Mouse (Mus musculus) gastrocnemius, postnatal 36 days (tissue): ENCODE measurements around the gene Oxld1. TPM values are rescaled to one million over a fixed set of nuclear protein-coding genes. Genes with fewer than 3 reads are reported as not detected.
A peak's percentile ranks its signal among the peaks of the same experiment; 100 is the strongest.

Experiments used
- DNase-seq, 2 experiments: peaks; one replicate each; pipeline ENCODE4 v3.0.0; 2022
- intact Hi-C: fragments of 180-260 bp; cut with DNase I; formaldehyde crosslinking; loops from one replicate; pipeline ENCODE4 v1.15.1; 2025
- long read RNA-seq, 2 experiments: library from polyadenylated mRNA; stranded (forward); transcript quantifications; one replicate each; pipeline ENCODE4 v2.0.0; 2021
- total RNA-seq, 2 experiments: library from RNA; stranded (reverse); gene quantifications; 2 replicates each; pipeline ENCODE4 v1.2.3; 2021

The Oxld1 gene
- 10 to 100 TPM; 21.4 to 25.6 TPM for total RNA-seq
- long read RNA-seq, experiment 1, transcript Oxld1-201 (2 exons, 813 nt): major isoform, 33 of 61 reads
- long read RNA-seq, experiment 1, partial matches to known transcripts: 0 of 61 reads
- long read RNA-seq, experiment 1, other reads (novel, unspliced or antisense): 27 of 61 reads
- long read RNA-seq, experiment 2, transcript Oxld1-202 (2 exons, 372 nt): minor isoform, 5 of 69 reads
- long read RNA-seq, experiment 2, transcript Oxld1-201 (2 exons, 813 nt): major isoform, 34 of 69 reads
- long read RNA-seq, experiment 2, partial matches to known transcripts: 0 of 69 reads
- long read RNA-seq, experiment 2, other reads (novel, unspliced or antisense): 30 of 69 reads

DNA sequence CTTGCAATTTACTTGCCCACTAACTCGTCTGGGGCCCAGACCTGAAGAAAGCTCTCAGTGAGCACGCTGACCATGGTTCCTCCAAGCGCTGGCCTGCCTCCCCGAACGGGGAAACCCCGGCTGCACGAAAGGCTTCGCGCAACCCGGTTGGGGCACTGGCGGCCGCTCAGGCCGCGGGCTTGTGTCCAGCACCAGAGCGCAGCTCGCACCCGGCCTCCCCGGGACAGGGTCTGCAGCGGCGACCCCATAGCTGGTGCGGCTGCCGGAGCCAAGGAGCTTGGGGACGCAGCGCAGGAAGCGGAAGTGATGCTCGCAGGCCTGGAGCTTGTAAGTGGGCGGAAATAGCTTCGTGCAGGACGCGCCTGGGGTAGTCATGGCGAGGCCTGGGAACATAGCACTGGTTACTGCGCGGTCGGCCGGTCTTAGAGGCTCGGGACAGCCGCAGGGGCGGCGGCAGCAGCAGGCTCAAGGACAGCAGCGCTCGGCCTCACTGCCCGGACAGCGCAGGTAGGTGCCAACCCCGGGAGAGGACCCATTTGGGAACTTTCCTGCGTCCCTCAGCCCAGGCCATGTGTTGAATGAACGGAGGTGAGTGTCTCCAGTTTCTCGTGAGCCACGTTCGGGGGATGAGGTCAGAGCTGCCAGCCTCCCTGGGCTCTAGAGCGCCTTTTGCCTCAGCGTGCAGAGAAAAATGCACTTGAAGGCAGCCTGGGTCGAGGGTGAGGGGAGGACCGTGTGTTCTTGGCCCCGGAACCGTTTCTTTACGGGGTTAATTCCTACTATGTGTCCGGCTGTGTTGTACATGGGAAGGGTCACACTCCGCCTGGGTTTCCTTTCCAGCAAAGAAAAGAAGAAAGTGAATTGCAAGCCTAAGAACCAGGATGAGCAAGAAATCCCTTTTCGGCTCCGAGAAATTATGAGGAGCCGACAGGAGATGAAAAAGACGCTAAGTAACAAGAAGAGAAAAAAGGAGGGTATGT, at the start of gene Oxld1, which contains the start of gene Ccdc137:
Gene Oxld1 (minus strand): TSS at position 297 of the 980 bp plus-strand sequence.
Gene Ccdc137 (plus strand): TSS at position 344 of the 980 bp plus-strand sequence.
- intact Hi-C loops: no loop called here
- DNase-seq: peak; percentile 53 to 76

DNA sequence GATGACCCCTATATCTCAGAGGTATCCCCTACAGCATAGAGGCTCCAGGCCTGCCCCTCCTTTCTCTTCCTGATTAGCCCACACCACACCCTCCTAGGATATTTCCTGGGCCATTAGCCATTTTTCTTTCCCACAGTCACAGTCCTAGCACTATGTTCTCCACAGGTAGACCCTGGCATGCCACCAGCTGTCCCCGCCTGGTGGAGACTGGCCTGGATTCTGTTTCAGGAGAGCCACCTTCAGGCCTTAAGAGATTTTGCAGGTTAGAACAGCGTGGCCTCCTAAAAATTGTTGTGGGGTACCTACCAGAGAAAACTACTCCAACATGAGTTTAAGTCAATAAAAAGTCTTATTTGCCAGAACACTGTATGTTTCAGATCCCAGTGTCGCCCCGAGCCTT, 49.0 kb upstream of the Oxld1 start:
- no peak for DNase-seq
- intact Hi-C loops: no loop called here

DNA sequence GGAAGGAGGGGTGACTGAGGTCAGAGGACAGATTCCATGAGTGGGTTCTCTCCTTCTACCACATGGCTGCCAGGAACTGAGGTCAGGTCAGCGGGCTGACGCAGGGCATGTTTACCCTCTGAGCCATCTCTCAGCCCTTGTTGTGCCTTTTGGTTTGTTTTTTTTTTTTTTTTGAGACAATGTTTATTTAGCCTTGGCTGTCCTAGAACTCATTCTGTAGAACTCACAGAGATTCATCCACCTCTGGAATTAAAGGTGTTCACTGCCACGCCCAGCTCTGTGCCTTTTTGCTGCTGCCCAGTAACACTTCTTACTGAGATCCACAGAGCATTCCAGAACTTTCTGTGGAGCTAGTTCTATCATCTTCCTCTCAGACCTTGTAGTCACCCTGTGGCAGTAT, 47.8 kb upstream of the Oxld1 start:
- intact Hi-C loops: no loop called here
- no peak for DNase-seq

DNA sequence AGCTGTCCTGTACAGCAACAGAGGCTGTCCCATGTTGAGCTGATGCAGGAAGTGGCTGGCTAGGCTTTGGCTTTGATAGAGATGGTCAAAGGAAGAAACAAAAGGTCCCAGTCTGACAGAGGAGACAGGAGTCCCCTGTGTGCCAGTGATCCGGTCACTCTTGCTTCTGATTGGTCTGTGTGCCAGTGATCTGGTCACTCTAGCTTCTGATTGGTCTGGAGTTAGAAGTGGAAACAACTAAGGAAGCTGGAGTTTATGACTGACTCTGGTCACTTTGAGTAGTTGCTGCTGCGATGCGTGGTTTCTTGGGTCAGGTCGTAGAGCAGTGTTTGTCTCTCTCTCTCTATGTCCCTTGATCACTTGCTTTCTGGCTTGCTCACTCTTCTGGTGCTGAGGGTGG, 43.8 kb upstream of the Oxld1 start:
- intact Hi-C loops: no loop called here
- DNase-seq: no peak

DNA sequence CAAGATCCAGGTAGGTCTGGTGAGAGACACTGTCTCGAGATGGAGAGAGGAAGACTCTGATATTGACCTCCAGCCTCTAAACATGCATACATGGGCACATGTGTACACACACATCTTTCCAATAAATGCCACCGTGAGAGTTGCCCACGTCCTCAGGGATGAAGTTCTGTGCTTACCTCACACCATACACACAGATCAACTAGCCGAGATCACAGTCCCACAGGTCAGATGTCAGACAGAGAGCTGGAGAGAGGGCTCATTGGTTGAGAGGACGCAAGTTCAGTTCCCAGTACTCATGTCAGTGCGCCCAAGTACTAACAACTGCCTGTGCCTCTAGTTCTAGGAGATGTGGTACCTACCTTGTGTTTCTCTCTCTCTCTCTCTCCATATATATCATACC, 43.1 kb upstream of the Oxld1 start:
- intact Hi-C loops: no loop called here
- DNase-seq: no peak

DNA sequence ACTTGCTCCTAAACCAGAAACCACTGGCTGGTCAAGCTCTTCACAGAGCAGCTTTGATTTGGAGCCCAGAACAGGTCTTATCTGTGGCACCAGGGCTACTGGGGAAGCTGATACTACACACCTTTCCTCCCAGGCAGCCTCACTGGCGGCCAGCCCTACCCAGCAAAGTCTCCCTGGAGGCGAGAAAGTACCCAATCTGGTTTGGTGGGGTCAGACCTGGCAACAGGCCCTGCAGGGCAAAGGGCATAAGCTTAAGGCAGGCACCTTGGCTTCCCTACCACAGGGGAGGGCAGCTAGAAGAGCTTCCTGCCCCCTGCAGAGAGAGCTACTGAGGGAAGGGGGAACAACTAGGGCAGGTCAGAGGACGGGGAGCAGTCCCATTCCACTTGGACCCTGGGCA, 42.5 kb upstream of the Oxld1 start:
- no peak for DNase-seq
- intact Hi-C loops: no loop called here

DNA sequence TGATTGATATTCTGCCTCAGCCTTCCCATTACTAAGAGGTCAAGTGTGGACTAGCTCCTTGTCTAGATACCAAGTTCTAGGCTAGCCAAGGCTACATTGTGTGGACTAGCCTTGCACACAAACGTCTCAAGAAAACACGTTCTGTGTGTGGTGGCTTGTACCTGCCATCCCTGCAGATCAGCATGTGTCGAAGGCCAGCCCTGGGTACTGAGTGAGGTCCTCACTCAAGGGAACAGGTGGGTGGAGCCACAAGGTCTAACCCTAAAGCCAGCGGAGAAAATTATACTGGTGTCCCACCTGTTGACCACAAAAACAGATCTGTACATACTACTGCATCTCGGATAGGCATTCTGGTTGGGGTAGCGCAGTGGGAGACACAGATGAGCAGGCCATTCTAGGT, 42.0 kb upstream of the Oxld1 start:
- DNase-seq: no peak
- intact Hi-C loops: loop anchor here (10.0 kb wide), 1 partner anchor 285 kb away; the partner anchor contains the start of genes Gps1 and Rfng

DNA sequence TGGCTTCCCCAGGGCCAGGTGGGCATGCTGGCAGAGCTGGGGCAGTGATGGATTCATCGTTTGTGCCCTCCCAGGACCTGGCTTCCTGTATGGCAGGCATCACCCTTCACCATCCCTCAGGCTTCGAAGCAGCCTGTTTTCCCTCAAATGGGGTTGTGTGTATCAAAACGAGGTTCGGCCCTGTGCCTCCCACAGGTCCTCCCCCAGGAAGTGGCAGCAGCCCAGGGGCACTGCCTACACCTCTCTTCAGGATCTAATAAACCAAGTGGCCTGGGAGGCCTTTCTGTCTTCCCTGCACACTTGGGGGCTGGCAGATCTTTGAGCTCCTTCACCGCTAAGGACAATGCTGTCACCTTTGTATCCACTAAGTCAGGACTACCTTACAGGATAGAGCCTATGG, 41.0 kb upstream of the Oxld1 start:
- intact Hi-C loops: loop anchor here (10.0 kb wide), 1 partner anchor 286 kb away; the partner anchor contains the start of genes Gps1 and Rfng
- DNase-seq: no peak

DNA sequence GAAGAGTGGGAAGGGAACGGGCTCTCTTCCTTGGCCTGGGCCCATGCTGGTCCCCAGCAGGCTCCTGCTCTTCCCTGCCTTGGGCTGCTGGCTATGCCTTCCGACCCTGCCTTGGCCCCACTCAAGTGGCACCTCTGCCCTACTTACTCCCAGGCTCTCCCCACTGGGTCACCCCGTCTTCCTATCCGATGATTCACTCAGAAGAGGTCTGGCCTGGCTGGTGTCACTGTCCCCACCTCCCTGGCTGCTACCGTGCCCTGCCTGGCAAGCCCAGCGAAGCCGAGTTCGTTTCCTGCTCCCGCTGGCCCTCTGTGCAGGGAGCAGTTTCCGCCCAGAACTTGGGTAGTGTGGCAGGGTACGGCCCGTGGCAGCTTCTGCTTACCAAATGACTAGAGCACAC, 40.4 kb upstream of the Oxld1 start:
- intact Hi-C loops: loop anchor here (10.0 kb wide), 1 partner anchor 287 kb away; the partner anchor contains the start of genes Gps1 and Rfng

DNA sequence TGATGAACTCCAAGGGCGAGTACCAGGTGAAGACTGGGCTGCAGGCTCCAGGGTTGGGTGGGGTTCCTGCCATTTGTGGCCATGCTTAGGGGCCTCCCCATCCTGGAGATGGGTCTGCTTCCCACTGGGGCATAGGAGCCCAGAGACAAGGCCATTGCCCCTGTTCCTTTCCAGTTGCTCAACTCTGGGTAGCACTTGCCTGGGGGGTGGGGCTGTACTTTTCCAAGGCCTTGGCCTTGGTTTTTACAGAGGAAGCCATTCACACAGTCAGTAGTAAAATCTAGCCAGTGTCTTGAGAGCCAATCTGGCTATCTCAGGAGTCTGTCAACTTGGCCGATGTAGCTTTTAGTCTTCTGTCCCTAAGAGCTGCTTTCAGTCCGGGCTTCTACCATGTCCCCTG, 39.6 kb upstream of the Oxld1 start:
- no peak for DNase-seq
- intact Hi-C loops: loop anchor here (10.0 kb wide), 1 partner anchor 287 kb away; the partner anchor contains the start of genes Gps1 and Rfng

More for the DNA sequence above, 40.4 kb upstream of the Oxld1 start:
- DNase-seq: no peak

DNA sequence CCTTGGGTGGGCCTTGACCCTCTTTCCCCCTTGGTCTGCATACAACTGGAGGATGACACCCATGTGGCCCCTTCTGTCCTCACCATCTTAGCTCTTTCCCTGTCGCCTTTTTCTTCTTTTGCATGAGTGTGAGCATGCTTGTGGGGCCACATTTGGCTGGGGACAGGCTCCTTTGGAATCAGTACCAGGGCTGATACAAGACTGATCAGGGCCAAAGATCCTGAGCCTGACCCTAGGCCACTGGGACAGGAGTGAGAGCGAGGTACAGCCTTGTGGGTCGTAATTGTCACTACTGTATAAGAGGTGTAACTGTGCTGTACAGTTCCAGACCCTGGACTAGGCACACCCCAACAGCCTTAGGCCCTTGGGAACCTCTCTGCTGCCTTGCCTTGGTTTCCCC, 36.0 kb upstream of the Oxld1 start:
- intact Hi-C loops: loop anchor here (5.0 to 10.0 kb wide), 2 partner anchors 118 to 291 kb away; partner anchors contain the start of genes Gps1 and Rfng
- DNase-seq: no peak

DNA sequence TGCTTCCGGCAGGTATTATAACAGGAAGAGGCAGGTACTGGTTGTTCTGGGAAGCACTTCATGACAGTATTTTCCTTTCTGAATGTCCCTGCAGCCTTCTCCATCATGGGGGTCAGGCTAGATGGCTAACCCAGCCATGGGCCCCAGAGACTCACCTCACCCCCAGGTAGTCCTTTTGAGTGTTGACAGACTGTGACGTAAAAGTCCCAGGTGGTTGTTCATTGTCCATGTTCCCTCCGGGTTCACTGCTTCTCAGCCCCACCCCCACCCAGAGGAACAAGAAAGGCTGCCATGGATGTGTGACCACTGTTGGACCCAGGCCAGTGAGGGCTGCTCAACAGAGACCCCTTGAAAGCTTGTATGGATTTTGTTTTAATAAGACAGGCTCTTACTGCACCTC, 35.5 kb upstream of the Oxld1 start:
- DNase-seq: no peak
- intact Hi-C loops: loop anchor here (5.0 to 10.0 kb wide), 2 partner anchors 119 to 291 kb away; partner anchors contain the start of genes Gps1 and Rfng

DNA sequence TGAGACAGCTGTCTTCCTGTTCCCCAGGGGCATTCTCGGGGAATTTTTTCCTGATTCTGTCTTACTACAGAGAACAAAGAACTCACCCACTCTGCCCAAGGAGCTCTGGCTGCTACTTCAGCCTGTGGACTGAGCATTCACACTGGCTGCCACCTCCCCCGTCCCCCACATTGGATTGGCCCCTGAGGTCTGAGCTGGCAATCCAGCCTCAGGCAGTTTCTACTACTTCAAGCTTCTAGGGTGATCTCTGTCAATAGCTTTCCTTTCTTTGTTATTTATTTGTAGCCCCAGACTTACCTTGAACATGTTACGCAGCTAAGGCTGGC, 35.0 kb upstream of the Oxld1 start:
- intact Hi-C loops: loop anchor here (5.0 to 10.0 kb wide), 2 partner anchors 119 to 292 kb away; partner anchors contain the start of genes Gps1 and Rfng
- DNase-seq: no peak

DNA sequence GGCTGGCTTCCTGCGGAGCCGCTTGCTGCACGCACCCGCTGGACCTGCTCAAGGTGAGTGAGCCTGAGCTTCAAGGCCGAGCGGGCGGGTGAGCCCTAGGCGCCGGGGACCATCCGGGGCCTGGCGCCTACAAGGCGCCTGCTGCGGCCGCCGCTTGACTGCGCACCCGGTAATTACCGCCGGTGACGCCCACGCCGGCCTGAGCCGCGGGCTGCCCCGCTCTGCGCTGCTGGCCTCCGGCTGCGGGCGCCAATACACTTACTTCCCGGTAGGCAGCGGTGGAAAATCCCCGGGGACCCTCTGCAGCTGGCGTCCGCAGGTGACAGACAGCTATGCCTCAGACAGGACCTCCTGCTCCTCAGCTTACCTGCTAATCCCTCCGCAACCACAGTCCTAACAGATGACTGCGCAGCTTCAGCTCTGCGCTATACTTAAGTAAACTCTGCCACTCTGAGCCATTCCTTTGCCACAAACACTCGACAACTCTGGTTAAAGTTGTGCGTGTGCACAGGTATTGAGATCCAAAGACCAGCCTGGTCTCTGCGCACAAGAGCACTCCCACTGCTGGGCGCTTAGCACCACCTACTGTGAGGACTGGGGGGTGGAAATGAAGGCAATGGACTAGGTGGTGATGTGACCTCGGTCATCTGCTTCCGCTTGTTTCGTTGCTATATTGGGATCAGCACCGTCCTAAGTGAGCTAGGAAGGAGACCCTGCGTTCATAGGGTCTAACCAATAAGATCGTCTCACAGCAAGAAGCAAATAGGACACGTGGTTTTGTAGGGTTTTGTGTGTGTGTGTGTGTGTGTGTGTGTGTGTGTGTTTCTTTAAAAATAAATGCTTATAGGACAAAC, 34.4 kb upstream of the Oxld1 start:
- intact Hi-C loops: loop anchor here (5.0 to 10.0 kb wide), 2 partner anchors 120 to 293 kb away; partner anchors contain the start of genes Gps1 and Rfng
- no peak for DNase-seq

DNA sequence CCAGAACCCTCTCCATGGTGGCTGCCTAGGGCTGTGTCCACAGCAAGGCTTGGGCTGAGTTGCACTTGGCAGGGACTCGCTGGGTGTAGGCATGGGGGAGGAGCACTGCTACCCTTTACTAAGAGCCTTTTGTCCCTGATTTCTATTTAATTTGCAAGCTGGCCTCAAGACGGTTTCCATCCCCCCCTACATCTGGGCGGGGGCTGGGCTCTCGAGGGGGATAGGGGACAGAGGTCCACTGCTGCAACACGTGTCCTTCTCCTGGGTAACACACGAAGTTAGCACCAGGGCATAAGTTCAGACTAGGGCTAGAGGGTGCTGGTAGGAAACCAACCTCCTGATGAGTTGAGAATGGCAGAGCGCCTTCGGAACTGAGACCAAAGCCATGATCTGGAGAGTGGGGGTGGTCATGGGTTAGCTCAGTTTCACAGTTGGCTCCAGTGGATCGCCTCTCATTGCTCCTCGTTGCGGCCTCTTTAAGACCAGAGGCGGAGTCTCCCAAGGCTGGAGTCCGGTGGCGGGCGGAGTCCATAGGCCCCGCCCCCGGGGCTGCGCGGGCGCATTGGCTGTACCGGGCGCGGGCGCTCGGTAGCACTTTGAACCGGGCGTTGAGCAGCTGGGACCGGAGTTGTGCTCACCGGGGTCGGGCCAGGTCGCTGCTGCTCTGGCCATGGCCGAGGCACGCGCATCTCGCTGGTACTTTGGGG, 33.6 kb upstream of the Oxld1 start, which contains the start of gene Slc25a10:
Gene Slc25a10 (plus strand): TSS at position 524 of the 707 bp plus-strand sequence.
- DNase-seq: peak; percentile 82 to 86
- intact Hi-C loops: loop anchor here (5.0 to 10.0 kb wide), 2 partner anchors 121 to 293 kb away; partner anchors contain the start of genes Gps1 and Rfng

DNA sequence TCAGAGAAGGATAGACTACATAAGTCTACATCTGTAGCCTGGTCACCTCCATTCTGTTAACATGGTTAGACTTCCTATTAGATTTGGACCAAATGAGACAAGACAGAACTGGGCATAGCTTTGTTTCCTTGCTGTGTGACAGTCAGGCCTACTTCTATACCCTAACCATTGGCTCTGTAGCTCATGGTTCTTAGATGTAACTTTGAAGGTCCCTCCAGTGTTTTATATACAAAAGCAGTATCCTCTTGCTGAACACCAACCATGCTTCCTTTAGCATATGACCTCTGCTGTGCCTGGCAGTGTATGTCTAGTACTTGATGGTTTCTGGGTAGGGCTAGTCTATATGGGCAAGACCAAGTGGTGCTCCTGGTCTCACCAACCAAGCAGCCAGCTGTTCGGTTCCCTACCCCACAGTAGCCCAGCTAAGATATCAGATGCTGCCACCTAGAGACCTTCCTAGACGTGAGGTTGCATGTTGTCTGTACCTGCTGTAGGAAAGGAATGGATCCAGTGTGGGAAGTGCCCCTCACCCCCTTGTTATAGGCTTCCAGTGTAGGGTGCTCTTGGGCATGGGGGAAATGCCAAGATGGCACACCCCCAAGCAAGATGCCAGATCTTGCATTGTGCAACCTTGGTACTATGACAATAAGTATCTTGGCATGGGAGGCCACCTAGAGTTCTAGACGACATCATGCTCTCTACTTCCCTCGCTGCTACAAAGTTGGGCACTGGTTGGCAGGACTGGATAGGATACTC, 32.6 kb upstream of the Oxld1 start:
- DNase-seq: no peak
- intact Hi-C loops: loop anchor here (5.0 to 10.0 kb wide), 2 partner anchors 122 to 294 kb away; partner anchors contain the start of genes Gps1 and Rfng

DNA sequence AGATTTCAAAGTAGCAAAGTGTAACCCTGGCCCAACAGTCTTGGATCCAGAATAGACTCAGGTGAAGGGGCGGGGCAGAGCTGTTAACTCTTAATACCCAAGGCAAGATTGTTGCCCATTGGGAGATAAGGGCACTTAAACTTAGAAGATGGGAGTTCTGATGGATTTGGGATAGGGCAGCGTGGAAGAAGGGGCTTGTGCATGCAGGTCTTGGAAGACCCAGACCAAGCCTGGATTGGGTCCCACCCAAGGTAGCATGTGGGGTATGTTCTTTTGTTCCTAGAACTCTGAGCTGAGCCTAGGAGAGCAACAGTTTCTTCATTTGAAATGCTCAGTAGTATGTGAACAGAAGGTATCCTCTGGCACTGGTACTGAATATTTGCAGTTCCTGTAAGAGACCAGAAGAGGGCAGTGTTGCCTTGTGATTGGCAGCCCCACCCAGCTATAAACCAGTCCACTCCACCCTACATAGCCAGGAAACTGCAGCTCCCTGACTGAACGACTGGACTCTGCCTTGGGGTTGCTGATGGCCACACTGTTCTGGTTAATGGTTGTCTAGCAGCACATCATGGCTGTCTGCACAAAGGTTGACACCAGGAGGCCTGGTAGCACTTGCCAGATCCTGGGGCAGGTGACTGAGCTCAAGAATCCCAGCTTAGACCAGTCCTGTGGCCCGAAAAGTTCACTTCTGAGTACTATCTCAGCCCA, 31.3 kb upstream of the Oxld1 start:
- peak in 1 of 2 experiments; percentile 36 for DNase-seq
- intact Hi-C loops: no loop called here

DNA sequence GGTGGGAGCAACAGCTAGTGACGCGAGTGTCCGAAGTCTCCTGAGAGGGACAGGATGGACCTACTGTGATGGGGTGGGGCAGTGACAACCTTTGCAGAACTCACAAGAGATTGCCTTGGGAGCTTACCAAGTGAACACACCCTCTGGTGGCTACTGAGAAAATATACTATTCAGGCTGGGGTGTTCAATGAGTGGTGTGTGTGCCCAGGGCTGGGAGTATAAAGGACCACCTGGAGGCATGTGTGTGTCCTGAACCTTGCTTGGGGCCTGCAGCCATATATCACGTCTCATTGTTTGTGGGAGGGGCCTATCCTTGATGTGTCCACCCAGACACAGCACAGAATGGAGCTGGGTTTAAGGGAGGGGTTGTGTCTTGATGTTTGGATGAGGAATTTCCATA, 30.6 kb upstream of the Oxld1 start:
- intact Hi-C loops: no loop called here
- DNase-seq: no peak
